Mouse (Mus musculus) G1E (cell line): ENCODE data around the gene Notum. TPM values are rescaled to one million over a fixed set of nuclear protein-coding genes. Genes with fewer than 3 reads are reported as not detected.
A peak's percentile ranks its signal among the peaks of the same experiment; 100 is the strongest.

Experiments used
- ATAC-seq: 2 replicates; pipeline ENCODE4 v1.8.0; 2016; ENCODE audit warnings: mild to moderate bottlenecking; ENCODE audit not compliant: insufficient number of reproducible peaks, poor library complexity, low FRiP score, severe bottlenecking; ENCODE audit errors: extremely low read depth
- DNase-seq: peaks from one replicate; pipeline ENCODE4 v3.0.0; 2012; ENCODE audit warnings: low spot score
- H3K27me3 ChIP-seq: 2 replicates; pipeline ENCODE4 v1.6.1; 2012; ENCODE audit warnings: mild to moderate bottlenecking, low read length, inconsistent platforms; ENCODE audit not compliant: insufficient read depth
- H3K36me3 ChIP-seq: replicated peaks from 2 replicates; pipeline ENCODE3; 2012; ENCODE audit warnings: mild to moderate bottlenecking, inconsistent platforms
- H3K4me1 ChIP-seq: 2 replicates; pipeline ENCODE4 v1.6.1; 2012; ENCODE audit warnings: low read depth, low read length, inconsistent platforms, mixed read lengths; ENCODE audit not compliant: insufficient read depth
- H3K4me3 ChIP-seq: 2 replicates; pipeline ENCODE4 v1.5.1; 2012; ENCODE audit warnings: low read depth, mild to moderate bottlenecking, inconsistent platforms, low read length, moderate library complexity, mixed read lengths
- H3K9me3 ChIP-seq: replicated peaks from 2 replicates; pipeline ENCODE4 v1.6.1; 2012; ENCODE audit warnings: inconsistent platforms
- CTCF ChIP-seq: IDR thresholded peaks from 2 replicates; pipeline ENCODE4 v1.5.1; 2012; ENCODE audit warnings: low read depth, low read length, inconsistent platforms, mixed read lengths
- GATA1 ChIP-seq: IDR thresholded peaks from 2 replicates; pipeline ENCODE4 v1.6.1; 2012; ENCODE audit warnings: borderline replicate concordance, low read length, inconsistent platforms, mixed read lengths
- GATA2 ChIP-seq: IDR thresholded peaks from 2 replicates; pipeline ENCODE4 v1.6.1; 2012; ENCODE audit warnings: low read depth, low read length, inconsistent platforms, borderline replicate concordance
- POLR2AphosphoS5 ChIP-seq: IDR thresholded peaks from 2 replicates; pipeline ENCODE4 v1.6.1; 2012; ENCODE audit warnings: low read depth, low read length, inconsistent platforms; ENCODE audit not compliant: insufficient replicate concordance
- TAL1 ChIP-seq: conservative IDR thresholded peaks from 2 replicates; pipeline ENCODE4 v1.6.1; 2012; ENCODE audit warnings: low read depth, low read length, inconsistent platforms, mixed read lengths
- polyA plus RNA-seq: library from polyadenylated mRNA; stranded (reverse); fragments of >175 nt; gene quantifications from 2 replicates; pipeline ENCODE4 v1.2.3, GENCODE M21; 2012
- total RNA-seq, 2 experiments: library from RNA; stranded (forward) in 1 of 2; stranded (reverse) in 1 of 2; fragments of 200-1000 nt in 1 of 2; fragments of >200 nt in 1 of 2; fragmentation: Nextera tagmentation in 1 of 2; gene quantifications; 2 replicates each; pipeline ENCODE4 v1.2.3; 2014 to 2017

The Notum gene
- total and polyA plus RNA-seq, 3 experiments, result 0.16 TPM; not detected in 2

- ATAC-seq, result no peak
- Histone ChIP-seq H3K4me3 (no peak overlapping the region; the same call in 1 of the 2 replicates), H3K27me3 (no peaks in the 10 kb centered on the region), H3K9me3 (peaks cover 4% of the 10 kb centered on the region; the same call in 1 of the 2 replicates), H3K36me3 (peaks cover 90% of the 10 kb centered on the region), H3K4me1 (peaks cover 79% of the 10 kb centered on the region)
- no peak for DNase-seq
- no peak for TF ChIP-seq GATA1
- no peak for TF ChIP-seq GATA2
- no peak for TF ChIP-seq CTCF
- TF ChIP-seq POLR2AphosphoS5, result no peak
- TF ChIP-seq TAL1, result no peak
Observed at GRCm38 (mm10) chr11:120618619-120619535, 42.1 kb downstream of the Notum start.

DNA sequence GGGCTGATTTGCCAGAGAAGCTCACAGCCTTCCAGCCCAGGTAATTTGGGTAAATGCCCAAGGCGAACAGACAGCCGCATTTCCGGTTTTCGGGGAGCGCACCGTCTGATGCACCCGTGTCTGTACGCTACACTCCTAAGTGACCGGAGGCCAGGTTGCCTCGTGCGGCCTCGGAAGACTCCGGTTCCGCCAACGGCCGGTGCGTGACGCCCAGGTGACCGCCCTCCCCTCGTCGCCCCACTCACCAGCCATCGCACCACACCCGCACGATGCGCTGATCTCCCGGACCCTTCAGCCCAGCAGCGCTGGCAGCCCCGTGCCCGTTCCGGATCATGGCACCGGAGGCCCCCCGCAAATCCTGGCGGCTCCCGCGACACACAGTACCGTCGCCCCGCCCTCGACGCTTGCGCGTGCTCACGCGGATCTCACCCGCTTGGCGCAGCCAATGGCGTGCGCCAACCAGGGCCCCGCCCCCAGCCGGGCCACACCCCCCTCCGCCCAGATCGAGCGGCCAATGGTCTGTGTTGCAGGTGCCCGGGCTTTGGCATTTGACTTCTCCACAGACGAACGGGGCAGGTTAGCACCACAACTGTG, 43.4 kb downstream of the Notum start, which contains the start of gene Pcyt2:
Gene Pcyt2 (minus strand): TSS at position 418 of the 594 bp plus-strand sequence.
- Histone ChIP-seq H3K4me3 (peak within 1 kb of the TSS; percentile 98), H3K4me1 (peaks cover 77% of the 10 kb centered on the region), H3K9me3 (peaks cover 4% of the 10 kb centered on the region; the same call in 1 of the 2 replicates), H3K36me3 (peaks cover 90% of the 10 kb centered on the region), H3K27me3 (no peaks in the 10 kb centered on the region)
- DNase-seq, result peak; percentile 96
- TF ChIP-seq TAL1 (no peak), CTCF (no peak), POLR2AphosphoS5 (no peak), GATA2 (no peak), GATA1 (no peak)
- ATAC-seq, result peak; percentile 81

GRCm38 (mm10) chr11:120616617-120617294, 44.2 kb downstream of the Notum start:
- peaks cover 4% of the 10 kb centered on the region; the same call in 1 of the 2 replicates for H3K9me3 ChIP-seq
- peaks cover 2% of the 10 kb centered on the region; the same call in 1 of the 2 replicates for H3K27me3 ChIP-seq
- peak overlapping the region; percentile 98 for H3K4me3 ChIP-seq
- ATAC-seq, result no peak
- peaks cover 79% of the 10 kb centered on the region for H3K4me1 ChIP-seq
- peaks cover 90% of the 10 kb centered on the region for H3K36me3 ChIP-seq
- TF ChIP-seq GATA1 (no peak), GATA2 (no peak), TAL1 (no peak), CTCF (no peak), POLR2AphosphoS5 (no peak)
- no peak for DNase-seq

GRCm38 (mm10) chr11:120615606-120616203, 45.3 kb downstream of the Notum start:
- peaks cover 79% of the 10 kb centered on the region for H3K4me1 ChIP-seq
- ATAC-seq (no peak), DNase-seq (no peak)
- TF ChIP-seq TAL1 (no peak), GATA1 (no peak), GATA2 (no peak), CTCF (no peak), POLR2AphosphoS5 (no peak)
- peaks cover 4% of the 10 kb centered on the region; the same call in 1 of the 2 replicates for H3K9me3 ChIP-seq
- H3K36me3 ChIP-seq, result peaks cover 90% of the 10 kb centered on the region
- H3K4me3 ChIP-seq, result peak overlapping the region; percentile 49; the same call in 1 of the 2 replicates
- H3K27me3 ChIP-seq, result peaks cover 2% of the 10 kb centered on the region; the same call in 1 of the 2 replicates

DNA sequence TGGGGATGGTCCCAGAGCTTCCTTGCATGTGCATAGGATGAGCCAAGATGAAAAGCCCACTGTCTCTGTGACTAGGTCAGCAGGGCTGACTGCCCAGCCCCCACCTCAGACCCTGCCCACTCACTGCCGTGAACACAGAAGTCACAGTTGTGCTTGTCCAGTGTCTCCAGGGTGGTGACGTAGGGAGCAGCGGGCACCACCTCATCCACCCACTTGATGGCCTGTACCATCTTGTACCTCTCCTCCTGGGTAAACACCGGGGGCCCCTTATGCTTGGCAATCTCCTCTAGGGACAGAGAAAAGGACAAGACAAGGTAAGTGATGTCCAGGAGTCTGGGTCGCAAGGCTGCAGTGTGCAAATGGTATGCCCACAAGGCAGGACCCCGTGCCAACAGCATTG, 45.8 kb downstream of the Notum start:
- no peak for ATAC-seq
- H3K4me3 ChIP-seq, result peak overlapping the region; percentile 49; the same call in 1 of the 2 replicates
- H3K4me1 ChIP-seq, result peaks cover 79% of the 10 kb centered on the region
- peaks cover 90% of the 10 kb centered on the region for H3K36me3 ChIP-seq
- H3K27me3 ChIP-seq, result peaks cover 2% of the 10 kb centered on the region; the same call in 1 of the 2 replicates
- DNase-seq, result no peak
- TF ChIP-seq TAL1 (no peak), POLR2AphosphoS5 (no peak), CTCF (no peak), GATA1 (no peak), GATA2 (no peak)
- peaks cover 4% of the 10 kb centered on the region; the same call in 1 of the 2 replicates for H3K9me3 ChIP-seq
